Mouse (Mus musculus) adrenal gland, postnatal 10 days (tissue): ENCODE measurements around the gene Cpm. TPM values are rescaled to one million over a fixed set of nuclear protein-coding genes. Genes with fewer than 3 reads are reported as not detected.

Experiments
- DNase-seq: peaks from one replicate; pipeline ENCODE4 v3.0.0; 2021; ENCODE audit warnings: mixed read lengths
- total RNA-seq, 2 experiments: library from RNA; stranded (reverse); gene quantifications; 2 replicates each; pipeline ENCODE4 v1.2.3; 2021

Cpm gene
- total RNA-seq, 2 experiments from 2014 or later = 18.5 to 19.1 TPM

DNA sequence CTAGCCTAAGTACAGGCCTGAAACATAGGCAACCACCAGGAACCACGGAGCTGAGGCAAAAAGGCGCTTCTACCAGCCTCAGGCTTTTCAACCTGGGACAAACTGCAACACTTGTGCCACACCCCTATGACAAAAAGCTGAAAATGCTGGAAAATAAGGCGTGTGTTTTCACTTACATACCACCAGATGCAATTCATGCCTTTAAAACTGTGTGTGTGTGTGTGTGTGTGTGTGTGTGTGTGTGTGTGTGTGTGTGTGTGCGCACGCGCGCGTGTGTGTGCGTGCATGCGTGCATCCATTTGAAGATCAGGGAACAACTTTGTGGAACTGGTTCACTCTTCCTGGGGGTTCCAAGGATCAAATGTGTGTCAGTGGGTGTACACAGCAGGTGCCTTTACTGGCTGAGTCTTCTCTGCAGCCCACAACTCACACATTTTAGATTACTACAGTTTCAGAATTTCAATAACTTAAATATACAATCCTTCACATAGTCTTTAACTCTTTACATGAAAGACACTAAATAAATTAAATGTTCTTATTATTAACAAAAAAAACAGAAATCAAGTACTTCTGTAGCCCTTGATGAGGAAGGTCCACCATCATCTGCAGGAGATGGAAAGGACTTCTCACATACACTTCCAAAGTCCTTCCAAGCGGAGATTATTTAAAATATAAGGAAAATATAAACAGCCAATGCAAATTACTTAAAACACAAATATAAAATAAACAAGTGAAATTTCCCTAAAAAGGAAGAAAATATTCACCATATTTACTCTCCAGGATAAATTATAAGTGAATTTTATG is 60.2 kb downstream of the Cpm start:
- DNase-seq = no peak

DNA sequence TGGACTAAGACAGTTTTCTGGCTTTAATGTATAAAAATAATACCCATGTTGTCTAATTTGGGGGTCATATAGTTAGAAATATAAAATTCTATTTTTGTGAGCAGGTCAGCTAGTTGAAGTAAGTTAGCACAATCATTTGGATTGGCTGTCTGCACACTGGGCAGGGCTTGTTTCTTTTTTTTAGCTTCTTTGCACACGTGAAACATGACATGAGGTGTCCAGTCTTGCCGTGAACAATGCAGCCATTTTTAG is 60.7 kb downstream of the Cpm start:
- no peak for DNase-seq

DNA sequence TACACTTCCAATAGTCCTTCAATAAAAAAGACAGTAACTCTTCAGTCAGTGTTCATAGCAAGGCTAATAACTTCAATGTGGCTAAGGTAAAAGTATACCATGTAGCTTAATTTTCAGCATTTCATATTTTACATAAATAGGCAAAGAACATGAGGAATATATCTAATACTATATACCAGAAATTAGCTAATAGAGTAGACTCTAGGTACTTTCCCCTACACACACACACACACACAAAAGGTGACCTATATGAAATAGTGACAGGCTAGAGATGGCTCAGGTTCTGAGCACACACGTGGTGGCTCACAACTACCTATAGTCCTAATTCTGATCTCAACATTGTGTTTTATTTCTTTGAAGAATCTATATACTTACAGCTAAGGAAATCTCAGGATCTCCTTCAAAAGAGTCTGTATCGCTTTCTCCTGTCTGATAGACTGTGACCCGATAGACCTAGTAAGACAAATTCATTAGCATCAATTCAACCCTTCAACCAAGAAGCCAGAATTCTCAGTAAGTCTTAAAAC is 61.5 kb downstream of the Cpm start:
- DNase-seq = no peak

GRCm38 (mm10) chr10:117691389-117691968 is 62.2 kb downstream of the Cpm start:
- no peak for DNase-seq

DNA sequence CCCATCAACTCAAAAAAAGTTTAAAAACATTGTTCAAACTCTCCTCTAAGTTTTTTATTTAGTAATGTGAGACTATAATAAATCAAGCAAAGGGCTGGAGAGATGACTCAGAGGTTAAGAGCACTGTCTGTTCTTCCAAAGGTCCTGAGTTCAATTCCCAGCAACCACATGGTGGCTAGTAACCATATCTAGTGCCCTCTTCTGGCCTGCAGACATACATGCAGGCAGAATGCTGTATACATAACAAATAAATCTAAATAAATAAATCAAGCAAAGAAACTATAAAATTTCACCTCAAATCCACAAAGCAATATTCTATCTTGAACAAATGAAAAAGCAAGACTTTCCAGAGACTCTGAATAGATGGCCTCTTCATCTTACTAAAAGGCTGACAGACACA is 62.9 kb downstream of the Cpm start:
- no peak for DNase-seq

DNA sequence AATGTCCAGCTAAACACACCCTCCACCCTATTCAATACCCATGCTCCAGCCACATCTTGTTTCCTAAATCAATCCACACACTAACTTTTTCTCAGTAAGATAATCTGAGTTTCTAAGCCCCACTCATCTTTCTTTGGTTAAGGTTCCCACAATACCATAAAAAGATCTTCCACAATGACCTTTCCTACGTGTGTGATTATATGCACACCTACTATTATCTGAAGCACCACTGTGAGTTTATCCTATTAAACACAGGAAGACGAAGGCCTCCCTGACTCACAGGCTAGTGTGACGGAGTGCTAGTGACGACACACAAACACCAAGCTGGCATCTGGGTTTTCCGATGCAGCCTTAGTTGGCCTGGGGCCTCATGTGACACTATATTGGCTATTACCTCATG is 63.7 kb downstream of the Cpm start:
- DNase-seq = no peak

DNA sequence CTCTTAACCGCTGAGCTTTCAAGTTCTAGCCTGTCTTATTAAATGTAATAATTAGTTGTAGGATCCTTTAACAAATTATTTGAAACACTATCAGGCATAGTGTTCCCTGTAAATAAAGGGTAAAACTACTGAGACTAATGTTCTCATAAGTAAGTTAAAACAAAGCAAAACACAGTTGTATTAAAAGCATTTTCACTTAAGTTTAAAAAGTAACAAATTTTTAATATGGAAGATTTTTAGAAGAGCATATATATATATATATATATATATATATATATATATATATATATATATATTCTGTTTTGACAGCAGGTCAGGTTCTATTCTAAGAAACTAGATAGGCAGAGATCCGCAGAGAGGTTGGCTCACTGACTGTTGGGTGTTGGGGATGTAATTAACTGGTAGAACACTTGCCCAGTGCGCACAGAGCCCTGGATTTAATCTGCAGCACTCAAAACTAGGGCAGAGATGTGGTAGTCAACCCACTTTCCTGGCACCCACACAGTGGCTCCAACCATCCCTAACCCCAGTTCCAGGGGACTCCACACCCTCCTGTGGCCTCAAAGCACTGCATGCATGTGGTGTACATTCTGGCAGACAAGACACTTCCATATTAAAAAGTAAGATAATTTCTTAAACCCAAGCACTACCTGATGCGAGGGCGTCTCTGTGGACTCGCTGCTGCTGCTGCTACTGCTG is 65.1 kb downstream of the Cpm start:
- DNase-seq = no peak

DNA sequence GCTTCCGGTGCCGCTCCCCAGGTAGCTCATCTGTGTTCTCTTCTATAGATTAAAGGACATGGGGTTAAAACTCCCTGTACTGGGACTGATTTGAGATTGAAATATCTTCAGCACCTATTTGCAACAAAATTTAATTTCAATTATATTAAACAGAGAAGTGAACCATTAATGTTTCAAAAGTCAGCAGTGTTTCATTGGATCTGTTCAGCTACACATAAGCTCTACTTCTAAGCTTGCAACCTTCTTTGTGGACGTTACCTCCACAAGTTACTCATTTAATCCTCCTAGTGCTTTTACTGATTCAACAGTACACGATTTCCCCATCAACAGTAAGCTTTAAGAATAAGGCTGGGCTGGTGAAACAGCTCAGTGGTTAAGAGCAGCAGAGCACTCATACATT is 65.7 kb downstream of the Cpm start:
- DNase-seq = no peak

DNA sequence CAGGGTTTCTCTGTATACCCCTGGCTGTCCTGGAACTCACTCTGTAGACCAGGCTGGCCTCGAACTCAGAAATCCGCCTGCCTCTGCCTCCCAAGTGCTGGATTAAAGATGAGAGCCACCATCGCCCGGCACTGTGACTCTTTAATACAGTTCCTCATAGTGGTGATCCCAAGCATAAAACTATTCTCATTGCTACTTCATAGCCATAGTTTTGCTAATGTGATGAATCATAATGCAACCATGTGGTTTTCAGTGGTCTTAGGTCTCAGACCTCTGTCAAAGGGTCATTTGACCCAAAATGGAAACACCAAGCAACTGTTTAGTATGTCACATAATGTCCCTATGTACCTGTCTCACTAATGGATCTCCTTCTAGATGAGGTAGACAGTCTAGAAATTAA is 66.3 kb downstream of the Cpm start:
- no peak for DNase-seq

DNA sequence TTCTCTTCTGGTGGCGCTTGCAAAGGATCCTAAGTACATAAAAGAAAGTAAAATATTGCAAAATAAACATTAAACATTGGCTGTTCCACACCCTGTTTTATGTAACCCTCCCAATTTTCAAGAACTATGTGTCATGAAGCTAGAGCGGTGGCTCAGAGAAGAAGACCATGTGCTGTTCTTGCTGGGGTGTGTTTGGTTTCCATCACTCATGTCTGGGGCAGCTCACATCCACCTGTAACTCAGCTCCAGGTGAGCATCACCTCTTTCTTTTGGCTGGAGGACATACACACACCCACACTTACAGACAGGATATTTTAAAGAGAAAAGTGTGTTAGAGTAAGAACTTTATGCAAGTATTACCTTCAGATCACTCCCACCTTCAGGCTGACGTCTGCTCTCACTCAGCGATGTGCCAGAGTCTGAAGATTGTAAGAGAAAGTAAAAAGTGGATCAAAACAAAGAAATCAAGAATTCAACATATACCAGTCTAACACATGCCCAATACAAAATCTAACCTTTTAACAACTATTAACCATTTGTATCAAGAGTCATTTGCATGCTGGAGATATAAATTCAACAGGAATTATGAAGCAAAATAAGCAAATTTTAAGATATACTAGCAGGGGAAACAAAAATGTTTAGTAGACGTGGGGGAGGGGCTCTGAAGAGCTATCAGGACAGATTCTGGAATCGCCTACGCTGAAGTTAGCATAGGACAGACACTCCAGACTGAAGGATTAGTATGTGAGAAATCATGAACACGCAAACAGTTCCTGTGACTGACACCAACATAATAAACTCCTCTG is 66.9 kb downstream of the Cpm start:
- no peak for DNase-seq

- no peak for DNase-seq
Measured at GRCm38 (mm10) chr10:117696827-117697560, 67.7 kb downstream of the Cpm start.

GRCm38 (mm10) chr10:117697561-117698115 is 68.3 kb downstream of the Cpm start:
- no peak for DNase-seq

DNA sequence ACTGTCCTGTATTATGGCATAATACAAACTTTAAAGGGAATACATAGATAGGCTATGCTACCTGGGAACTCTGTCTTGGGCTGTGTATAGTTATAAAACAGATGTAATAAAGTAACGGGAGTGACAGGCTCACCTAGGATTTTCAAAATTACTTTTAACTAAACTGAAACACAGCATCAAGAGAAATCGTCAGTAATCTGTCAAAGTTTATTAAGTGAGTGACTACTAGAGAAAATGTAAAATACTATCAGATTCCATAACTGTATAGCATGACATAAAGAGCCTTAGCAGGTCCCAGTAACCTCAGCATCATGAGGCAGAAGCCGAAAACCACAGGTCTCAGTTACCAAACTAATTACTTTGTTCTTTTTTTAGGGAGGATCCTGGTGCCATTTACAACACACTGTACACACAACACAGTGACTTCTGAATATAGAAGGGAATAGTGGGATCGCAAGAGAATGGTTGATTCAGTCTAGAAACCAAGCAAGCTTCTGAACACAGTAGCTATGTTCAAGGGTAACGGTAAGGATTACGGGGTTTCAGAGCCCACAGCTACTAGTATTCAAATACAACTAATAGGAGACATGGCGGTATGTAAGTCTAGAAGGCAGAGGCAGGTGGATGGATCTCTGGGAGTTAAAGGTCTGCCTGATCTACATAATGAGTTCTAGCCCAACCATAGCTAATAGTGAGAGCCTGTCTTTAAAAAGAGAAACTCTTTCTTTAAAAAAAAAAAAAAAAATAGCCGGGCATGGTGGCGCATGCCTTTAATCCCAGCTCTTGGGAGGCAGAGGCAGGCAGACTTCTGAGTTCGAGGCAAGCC is 69.2 kb downstream of the Cpm start:
- DNase-seq = no peak

- DNase-seq = no peak
Measured at GRCm38 (mm10) chr10:117699914-117700313, 70.6 kb downstream of the Cpm start.

- no peak for DNase-seq
Measured at GRCm38 (mm10) chr10:117700450-117700849, 71.2 kb downstream of the Cpm start.

DNA sequence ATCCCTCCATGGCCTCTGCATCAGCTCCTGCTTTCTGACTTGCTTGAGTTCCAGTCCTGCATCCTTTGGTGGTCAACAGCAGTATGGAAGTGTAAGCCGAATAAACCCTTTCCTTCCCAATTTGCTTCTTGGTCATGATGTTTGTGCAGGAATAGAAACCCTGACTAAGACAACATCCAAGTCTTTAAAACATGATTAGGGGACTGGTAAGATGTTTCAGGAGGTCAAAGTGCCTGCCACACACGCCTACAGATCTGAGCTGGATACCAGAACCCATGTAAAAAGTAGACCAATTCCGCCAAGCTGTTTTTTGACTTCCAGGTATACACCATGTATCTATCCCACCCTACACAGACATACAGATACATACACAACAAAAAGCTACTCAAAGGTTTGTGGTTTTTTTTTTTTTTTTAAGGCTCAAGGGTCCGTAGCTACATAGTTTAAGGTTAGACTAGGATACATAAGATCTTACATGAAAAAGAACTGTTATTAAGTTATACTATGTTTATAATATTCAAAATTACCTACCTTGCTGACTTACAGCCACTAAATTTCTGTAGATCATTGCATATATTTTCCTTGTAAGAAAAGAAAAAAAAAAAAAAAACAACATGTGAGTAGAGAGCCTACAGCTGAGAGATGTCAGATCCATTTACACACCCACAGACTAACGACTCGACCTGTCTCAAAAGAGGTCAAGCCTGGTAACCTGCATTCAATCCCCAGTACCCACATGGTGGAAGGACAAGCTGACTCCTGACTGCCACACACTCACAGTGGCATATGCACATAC is 71.9 kb downstream of the Cpm start:
- DNase-seq = no peak

- DNase-seq = no peak
Measured at GRCm38 (mm10) chr10:117702024-117702833, 72.9 kb downstream of the Cpm start.

DNA sequence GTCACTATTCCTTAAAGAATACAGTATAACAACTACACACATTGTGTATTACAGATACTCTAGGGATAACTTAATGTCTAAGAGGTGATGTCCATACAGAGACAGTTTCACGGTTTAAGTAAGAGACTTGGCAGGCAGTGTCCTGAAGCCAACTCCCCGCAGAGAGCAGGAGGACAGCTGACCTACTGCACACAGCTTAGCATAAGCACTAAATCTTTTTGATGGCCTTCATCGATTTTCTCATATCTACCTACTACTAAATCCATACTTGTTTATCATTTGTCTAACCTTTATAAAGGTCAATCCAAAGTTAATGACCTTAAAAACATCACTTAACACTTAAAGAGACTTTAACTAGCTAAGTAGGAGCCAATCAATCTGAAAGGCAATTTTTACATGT is 74.2 kb downstream of the Cpm start:
- DNase-seq = no peak
